Mouse (Mus musculus): Measurements from ENCODE around the gene Fuca1.

Fuca1 gene

GRCm38 (mm10) chr4:135920304-135921241, at the start of gene Fuca1:
Gene Fuca1 (plus strand): TSS chr4:135920735.
- DNase-seq (ENCODE audit: low spot score): peak; percentile 97

- no peak for DNase-seq (ENCODE audit: low spot score)
These were observed 48.5 kb upstream of the Fuca1 start for GRCm38 (mm10) chr4:135872015-135872414.

- no peak for DNase-seq (ENCODE audit: low spot score)
These were observed 47.7 kb upstream of the Fuca1 start for GRCm38 (mm10) chr4:135872589-135873391.

GRCm38 (mm10) chr4:135873526-135874202, 46.9 kb upstream of the Fuca1 start, which contains the start of gene Pnrc2:
Gene Pnrc2 (minus strand): TSS chr4:135873850.
- DNase-seq (ENCODE audit: low spot score): peak; percentile 89

- DNase-seq (ENCODE audit: low spot score): no peak
These were observed 45.7 kb upstream of the Fuca1 start for GRCm38 (mm10) chr4:135874564-135875535.

GRCm38 (mm10) chr4:135875546-135875945, 45.0 kb upstream of the Fuca1 start:
- DNase-seq (ENCODE audit: low spot score): no peak

- peak; percentile 59 for DNase-seq (ENCODE audit: low spot score)
These were observed 44.4 kb upstream of the Fuca1 start for GRCm38 (mm10) chr4:135875991-135876582.

- no peak for DNase-seq (ENCODE audit: low spot score)
These were observed 43.9 kb upstream of the Fuca1 start for GRCm38 (mm10) chr4:135876583-135877020.

- DNase-seq (ENCODE audit: low spot score): no peak
These were observed 42.8 kb upstream of the Fuca1 start for GRCm38 (mm10) chr4:135877742-135878141.

GRCm38 (mm10) chr4:135879021-135879420, 41.5 kb upstream of the Fuca1 start:
- DNase-seq (ENCODE audit: low spot score): no peak

GRCm38 (mm10) chr4:135880018-135880417, 40.5 kb upstream of the Fuca1 start:
- DNase-seq (ENCODE audit: low spot score): no peak

GRCm38 (mm10) chr4:135880576-135880975, 40.0 kb upstream of the Fuca1 start:
- DNase-seq (ENCODE audit: low spot score): no peak

- no peak for DNase-seq (ENCODE audit: low spot score)
These were observed 38.5 kb upstream of the Fuca1 start for GRCm38 (mm10) chr4:135882023-135882422.

- no peak for DNase-seq (ENCODE audit: low spot score)
These were observed 37.1 kb upstream of the Fuca1 start for GRCm38 (mm10) chr4:135883401-135883851.

GRCm38 (mm10) chr4:135883881-135884516, 36.5 kb upstream of the Fuca1 start:
- no peak for DNase-seq (ENCODE audit: low spot score)

- no peak for DNase-seq (ENCODE audit: low spot score)
These were observed 36.0 kb upstream of the Fuca1 start for GRCm38 (mm10) chr4:135884531-135884930.

- no peak for DNase-seq (ENCODE audit: low spot score)
These were observed 34.9 kb upstream of the Fuca1 start for GRCm38 (mm10) chr4:135885676-135886075.

- DNase-seq (ENCODE audit: low spot score): no peak
These were observed 34.4 kb upstream of the Fuca1 start for GRCm38 (mm10) chr4:135886184-135886583.

GRCm38 (mm10) chr4:135888448-135889057, 32.0 kb upstream of the Fuca1 start:
- DNase-seq (ENCODE audit: low spot score): no peak

Measured in c-Kit-positive CD71-positive TER-119-positive erythroid progenitor cells, embryonic 14.5 days (primary cell).